Mouse (Mus musculus) embryonic facial prominence, embryonic 15.5 days (tissue): Measurements from ENCODE around the gene Gm28168. TPM values are rescaled to one million over a fixed set of nuclear protein-coding genes. Genes with fewer than 3 reads are reported as not detected.
"Not testable (repeated sequence)": the region's sequence is repeated elsewhere in the genome, so short reads cannot be mapped to it uniquely, and the experiment has no call there.

ENCODE experiments used
- ATAC-seq: fragments of 200-750 bp; cut with Nextera tagmentation; 2 replicates; pipeline ENCODE4 v1.8.0; 2017; ENCODE audit warnings: low read depth, moderate TSS enrichment; ENCODE audit not compliant: insufficient number of reproducible peaks, low FRiP score, low TSS enrichment
- H3K27ac ChIP-seq: fragments of 300-500 bp; sonication (generic); replicated peaks from 2 replicates; pipeline ENCODE4 v1.5.1; 2015; ENCODE audit warnings: mild to moderate bottlenecking, inconsistent platforms
- H3K27me3 ChIP-seq: fragments of 300-500 bp; sonication (generic); 2 replicates; pipeline ENCODE4 v1.6.1; 2015; ENCODE audit warnings: inconsistent platforms
- H3K36me3 ChIP-seq: fragments of 300-500 bp; sonication (generic); 2 replicates; pipeline ENCODE4 v1.6.1; 2015; ENCODE audit warnings: mild to moderate bottlenecking, inconsistent platforms
- H3K4me1 ChIP-seq: fragments of 300-500 bp; sonication (generic); 2 replicates; pipeline ENCODE4 v1.6.1; 2015; ENCODE audit warnings: inconsistent platforms
- H3K4me2 ChIP-seq: fragments of 300-500 bp; sonication (generic); replicated peaks from 2 replicates; pipeline ENCODE4 v1.6.1; 2015; ENCODE audit warnings: mild to moderate bottlenecking, inconsistent platforms
- H3K4me3 ChIP-seq: fragments of 300-500 bp; sonication (generic); replicated peaks from 2 replicates; pipeline ENCODE4 v1.5.1; 2015; ENCODE audit warnings: mild to moderate bottlenecking, inconsistent platforms
- H3K9ac ChIP-seq: fragments of 300-500 bp; sonication (generic); 2 replicates; pipeline ENCODE4 v1.6.1; 2015; ENCODE audit warnings: inconsistent platforms
- H3K9me3 ChIP-seq: fragments of 300-500 bp; sonication (generic); replicated peaks from 2 replicates; pipeline ENCODE4 v1.6.1; 2016; ENCODE audit warnings: inconsistent platforms
- whole genome bisulfite sequencing: fragments of 180-500 bp; shearing (Covaris S2); methylation state at CpG from one replicate; pipeline ENCODE4 v1.1.7; 2015; 5-methylcytosine and 5-hydroxymethylcytosine counted together
- polyA plus RNA-seq: library from polyadenylated mRNA; unstranded; fragments of >200 nt; fragmentation: Nextera tagmentation; extraction: Ambion mirVana; gene quantifications from 2 replicates; pipeline ENCODE4 v1.2.1, GENCODE M21; 2015

Gene Gm28168
- polyA plus RNA-seq = not detected in 2 replicates

GRCm38 (mm10) chr1:117927715-117928114 lies at the start of gene Gm28168:
Gm28168 (plus strand) TSS chr1:117928015.
- H3K4me3 ChIP-seq, H3K4me2 ChIP-seq, H3K4me1 ChIP-seq, H3K9me3 ChIP-seq, ATAC-seq, H3K27ac ChIP-seq, H3K9ac ChIP-seq, H3K27me3 ChIP-seq, H3K36me3 ChIP-seq: not testable (repeated sequence)
- WGBS = 38% methylated on average over 1 of the region's 1 CpGs

GRCm38 (mm10) chr1:117965639-117966038 lies 37.8 kb downstream of the Gm28168 start, which contains the start of gene Gm7145:
Gm7145 (plus strand) TSS chr1:117965939.
- Histone ChIP-seq H3K36me3 (no peaks in the 10 kb centered on the region), H3K27me3 (no peaks in the 10 kb centered on the region), H3K4me1 (no peaks in the 10 kb centered on the region), H3K4me2 (no peak within 1 kb of the TSS), H3K27ac (no peak within 1 kb of the TSS), H3K9ac (no peak within 1 kb of the TSS), H3K9me3 (no peaks in the 10 kb centered on the region), H3K4me3 (no peak within 1 kb of the TSS)
- no peak for ATAC-seq
- 68% methylated on average over 4 of the region's 4 CpGs for WGBS

Other genes starting within 250 kb of the Gm28168 start
- gene Gm28363, start 230.9 kb upstream of the Gm28168 start, polyA plus RNA-seq = not detected in 2 replicates
- gene B020011L13Rik, start 146.9 kb upstream of the Gm28168 start, polyA plus RNA-seq = not detected in 2 replicates
- gene Gm28360, start 97.9 kb upstream of the Gm28168 start, polyA plus RNA-seq = not detected in 2 replicates
- not detected in 2 replicates for gene Gm7145, start 37.9 kb downstream of the Gm28168 start, polyA plus RNA-seq
- 0.12 and 0.13 TPM in 2 replicates for gene Gm29106, start 248.5 kb downstream of the Gm28168 start, polyA plus RNA-seq